Mouse (Mus musculus): ENCODE results near the gene Krcc1.

Gene Krcc1

DNA sequence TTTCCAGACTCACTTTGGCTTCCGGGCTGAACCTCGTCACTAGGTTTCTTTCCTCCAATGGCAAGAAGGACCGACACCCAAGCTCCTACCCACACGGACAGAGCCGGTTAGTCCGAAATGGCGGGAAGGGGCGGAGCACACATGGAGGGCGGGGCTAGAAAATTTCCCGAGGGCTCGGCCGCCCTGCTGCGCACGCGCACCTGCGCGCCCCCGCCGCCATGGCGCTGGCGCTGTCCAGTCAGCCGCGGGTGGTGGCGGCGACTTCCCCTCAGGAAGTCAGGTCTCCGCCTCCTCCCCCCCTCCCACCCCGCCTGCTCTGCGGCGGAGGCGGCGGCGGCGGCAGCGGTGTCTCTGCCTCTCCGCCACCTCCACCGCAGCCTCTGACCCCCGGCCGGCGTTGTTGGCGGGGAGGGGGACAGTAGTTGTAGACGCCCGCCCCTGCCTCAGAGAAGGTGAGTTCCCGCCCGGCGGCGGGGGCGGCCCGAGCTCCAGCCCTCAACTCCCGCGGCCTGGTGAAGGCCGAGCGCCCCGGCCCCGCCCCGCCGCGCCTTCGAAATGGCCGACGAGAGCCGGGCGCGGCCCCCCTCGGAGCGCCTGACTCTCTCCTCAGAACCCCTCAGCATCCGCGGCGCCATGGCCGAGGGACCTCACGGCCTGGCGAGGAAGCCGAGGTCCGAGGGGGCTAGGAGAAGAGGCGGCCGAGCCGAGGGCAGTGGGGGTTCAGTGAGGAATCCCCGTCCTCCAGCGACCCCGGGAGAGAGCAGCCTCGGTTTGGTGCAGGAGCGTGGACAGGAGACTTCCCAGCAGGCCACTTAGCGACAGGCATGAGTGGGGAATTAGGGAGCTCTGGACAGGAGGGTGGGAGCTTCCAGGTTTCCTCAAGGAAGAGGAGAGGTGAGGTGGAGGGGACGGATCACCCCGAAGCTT, at the start of gene Krcc1:
Gene Krcc1 (plus strand): TSS at position 289 of the 927 bp plus-strand sequence.
- peak; percentile 97 for DNase-seq (ENCODE audit: low read depth, low spot score)

DNA sequence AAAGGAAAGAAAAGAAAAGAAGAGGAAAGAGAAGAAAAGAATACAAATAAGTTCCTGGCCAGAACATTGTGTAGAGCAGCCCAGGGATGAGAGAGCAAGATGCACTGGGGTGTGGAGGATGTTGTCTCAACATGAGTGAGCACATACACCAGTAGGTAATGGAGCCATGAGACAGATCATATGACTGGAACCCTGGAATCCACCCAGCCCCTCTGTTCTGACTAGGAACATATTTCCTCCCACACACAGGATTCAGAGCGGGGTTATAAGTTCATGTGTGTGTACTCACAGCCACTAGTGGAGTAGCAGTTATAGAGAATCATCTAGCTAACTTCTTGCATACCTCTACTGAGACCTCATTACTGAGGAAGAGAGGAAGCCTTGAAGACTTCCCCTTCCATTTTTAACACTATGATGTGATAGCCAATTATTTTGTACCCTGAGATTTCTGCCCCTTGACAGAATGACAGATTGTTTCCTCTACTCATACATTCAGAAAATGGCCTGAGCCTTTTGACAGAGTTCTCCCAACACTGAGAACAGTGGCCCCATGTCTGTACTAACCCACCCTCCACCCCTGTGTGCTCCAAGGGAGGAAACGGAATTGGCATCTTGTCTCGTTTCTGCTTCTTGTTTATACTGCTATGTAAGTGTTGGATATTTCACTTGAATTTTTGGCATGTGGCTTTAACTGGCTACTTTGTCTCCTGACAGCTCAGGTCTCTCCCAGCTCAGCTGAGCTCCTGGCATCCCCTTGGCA, 47.1 kb upstream of the Krcc1 start:
- DNase-seq (ENCODE audit: low read depth, low spot score): no peak

DNA sequence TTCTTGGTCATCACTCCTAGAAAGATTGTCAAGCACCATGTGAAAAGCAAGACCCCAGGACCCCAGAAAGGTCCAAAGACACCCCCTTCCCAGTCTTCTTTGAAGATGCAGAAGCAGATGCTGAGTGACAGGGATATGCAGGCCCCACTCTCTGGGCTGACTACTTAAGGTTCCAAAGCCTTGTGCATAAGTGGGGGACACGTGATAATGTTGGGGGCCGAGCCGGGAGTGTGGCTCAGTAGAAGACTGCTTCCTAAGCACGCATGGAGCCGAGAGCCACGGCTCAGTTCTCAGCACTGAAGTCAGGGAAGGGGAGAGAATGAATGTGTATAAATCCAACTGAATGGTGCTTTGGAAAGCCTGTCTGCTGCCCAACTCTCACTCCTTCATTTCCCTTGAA, 44.9 kb upstream of the Krcc1 start:
- no peak for DNase-seq (ENCODE audit: low read depth, low spot score)

DNA sequence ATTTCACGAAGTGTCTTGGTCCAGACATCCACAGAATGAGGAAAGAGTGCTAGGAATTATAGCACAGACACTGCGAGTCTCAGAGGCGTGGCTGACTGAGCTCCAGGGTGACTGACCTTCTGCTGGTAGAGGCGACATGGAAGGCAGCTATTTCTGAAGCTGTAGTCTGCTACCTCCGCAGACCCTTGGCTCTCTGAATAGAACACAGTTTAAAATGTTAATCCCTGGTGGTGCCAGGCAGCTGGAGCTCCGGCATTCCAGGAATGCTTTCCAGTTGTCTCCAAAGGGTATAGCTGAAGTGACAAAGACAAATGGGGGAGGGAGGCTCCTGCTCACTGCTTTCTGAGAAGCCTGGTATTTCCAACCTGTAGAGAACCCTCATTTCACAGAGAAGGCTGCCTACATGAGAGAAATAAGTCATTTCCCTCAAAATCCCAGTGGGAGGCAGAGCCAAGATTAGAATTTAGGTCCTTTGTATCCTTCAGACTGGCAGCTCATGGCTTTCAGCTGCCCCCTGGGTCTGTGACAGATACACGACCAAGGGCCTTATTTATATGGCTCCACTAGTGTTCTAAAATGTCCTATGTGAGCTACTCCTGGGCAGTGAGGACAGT, 44.2 kb upstream of the Krcc1 start:
- no peak for DNase-seq (ENCODE audit: low read depth, low spot score)

DNA sequence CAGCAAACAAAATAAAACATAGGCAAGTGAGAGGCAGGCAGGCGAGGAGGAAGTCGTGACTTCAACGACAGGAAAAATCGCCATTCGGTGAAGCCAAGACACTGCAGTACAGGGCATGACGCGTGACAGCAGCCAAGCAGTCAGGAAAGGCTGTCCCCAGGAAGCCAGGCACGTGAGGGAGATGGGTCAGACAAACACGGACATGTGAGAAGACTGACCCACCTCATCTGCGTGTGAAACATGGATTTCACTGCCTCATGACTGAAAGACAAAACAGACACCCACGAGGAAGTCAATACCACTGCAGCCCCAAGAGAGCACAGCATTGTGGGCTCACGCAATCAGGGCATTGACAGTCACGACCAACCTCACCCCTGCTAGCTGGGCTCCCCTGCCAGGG, 36.4 kb upstream of the Krcc1 start:
- DNase-seq (ENCODE audit: low read depth, low spot score): no peak

DNA sequence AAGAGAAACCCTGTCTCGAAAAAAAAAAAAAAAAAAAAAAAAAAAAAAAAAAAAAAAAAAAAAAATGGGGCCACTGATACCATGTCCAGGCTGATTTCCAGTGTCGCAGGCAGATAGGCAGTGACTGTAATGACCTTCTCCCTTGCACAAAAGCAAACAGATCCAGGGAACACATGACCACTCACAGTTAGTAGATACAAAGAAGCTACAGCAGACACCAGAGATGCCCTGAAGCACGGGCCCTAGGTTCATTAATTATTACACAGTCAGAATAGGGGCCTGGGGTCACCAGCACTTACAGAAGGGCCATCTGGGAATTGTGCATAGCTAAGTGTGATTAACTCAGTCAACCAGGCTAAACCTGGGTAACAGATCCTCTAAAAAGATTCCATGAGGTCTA, 35.5 kb upstream of the Krcc1 start:
- DNase-seq (ENCODE audit: low read depth, low spot score): no peak

DNA sequence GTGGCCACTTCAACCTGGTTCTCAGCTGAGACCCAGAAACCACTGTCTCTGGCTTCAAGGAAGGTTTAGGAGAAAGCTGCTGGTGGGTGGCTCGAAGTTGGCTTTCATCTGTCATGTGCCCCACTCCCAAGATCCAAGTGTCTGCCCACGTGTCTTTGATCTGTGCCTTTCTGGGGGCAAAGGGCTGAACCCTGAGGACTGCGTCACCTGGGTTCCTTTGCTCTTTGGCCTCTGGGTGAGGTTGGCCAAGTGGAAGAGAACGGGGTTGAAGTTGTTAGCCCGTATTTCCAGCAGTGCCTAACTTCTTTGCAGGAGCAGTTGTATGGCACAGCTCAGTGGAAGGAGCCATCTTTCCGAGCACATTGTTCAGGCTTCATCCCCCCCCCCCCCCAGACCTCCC, 35.0 kb upstream of the Krcc1 start:
- DNase-seq (ENCODE audit: low read depth, low spot score): no peak

DNA sequence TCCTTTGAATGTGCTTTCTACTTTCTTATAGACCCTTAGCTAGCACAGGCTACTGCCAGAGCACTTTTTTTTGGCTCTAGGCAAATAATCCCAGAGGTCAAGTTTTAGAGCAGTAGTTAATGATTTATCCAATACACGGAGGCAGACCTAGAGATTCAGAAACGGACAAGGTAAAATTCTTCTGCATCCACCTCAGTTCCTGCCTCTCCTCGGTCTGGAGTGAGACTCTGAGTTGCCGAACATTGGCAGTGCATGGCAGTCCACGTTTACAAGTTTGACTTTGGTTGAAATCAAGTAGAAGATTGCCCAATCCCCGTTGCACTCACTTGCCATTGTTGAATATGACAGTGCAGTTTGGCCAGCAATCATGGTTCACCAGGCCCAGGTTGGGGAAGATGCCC, 34.4 kb upstream of the Krcc1 start:
- DNase-seq (ENCODE audit: low read depth, low spot score): no peak

DNA sequence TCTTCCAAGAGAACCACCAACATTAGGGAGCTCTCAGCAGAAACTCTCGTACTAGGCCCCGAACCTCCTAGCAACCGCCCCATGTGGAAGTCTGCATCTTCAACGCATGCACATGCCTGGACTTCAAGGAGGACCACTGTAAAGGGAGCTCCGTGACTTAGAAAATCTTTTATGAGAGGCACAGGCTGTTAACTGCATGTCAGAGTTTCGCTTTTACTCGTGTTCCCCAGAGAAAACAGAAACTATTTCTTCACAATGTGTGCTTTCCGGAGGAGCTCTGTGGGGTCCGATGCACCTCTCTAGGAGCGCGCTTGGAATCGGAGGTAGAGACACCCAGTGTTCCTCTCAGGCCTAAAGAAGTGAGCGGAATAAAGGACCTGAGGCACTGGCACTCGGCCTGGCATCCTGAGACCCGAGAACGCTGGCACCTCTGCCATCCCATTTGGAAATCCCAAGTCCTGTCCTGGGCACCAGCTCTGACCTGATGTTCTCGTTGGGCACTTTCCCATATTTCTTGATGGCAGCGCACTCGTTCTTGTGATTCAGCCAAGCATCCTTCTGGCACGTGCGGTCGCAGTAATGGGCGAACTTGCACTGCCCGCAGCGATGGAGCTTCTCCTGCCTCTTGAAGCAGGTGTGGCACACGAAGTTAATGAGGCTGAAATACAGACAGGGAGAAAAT, 32.3 kb upstream of the Krcc1 start:
- no peak for DNase-seq (ENCODE audit: low read depth, low spot score)

DNA sequence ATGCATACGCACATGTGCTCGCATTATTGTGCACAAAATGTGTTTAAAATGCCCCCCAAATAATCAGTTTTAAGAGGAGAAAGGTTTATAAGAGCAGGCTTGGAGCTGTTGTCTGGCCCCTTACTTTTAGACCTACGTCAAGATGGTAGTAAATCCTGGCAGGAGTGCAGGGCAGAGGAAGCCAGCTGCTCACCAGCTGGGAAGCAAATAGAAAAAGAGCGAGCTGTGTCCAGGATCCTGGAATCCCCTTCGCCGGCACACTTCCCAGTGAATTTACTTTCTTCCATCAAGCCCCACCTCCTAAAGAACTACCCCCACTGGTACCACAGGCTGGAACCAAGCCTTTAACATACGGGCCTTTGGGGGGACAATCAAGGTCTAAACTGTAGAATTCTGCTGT, 30.6 kb upstream of the Krcc1 start:
- DNase-seq (ENCODE audit: low read depth, low spot score): no peak

DNA sequence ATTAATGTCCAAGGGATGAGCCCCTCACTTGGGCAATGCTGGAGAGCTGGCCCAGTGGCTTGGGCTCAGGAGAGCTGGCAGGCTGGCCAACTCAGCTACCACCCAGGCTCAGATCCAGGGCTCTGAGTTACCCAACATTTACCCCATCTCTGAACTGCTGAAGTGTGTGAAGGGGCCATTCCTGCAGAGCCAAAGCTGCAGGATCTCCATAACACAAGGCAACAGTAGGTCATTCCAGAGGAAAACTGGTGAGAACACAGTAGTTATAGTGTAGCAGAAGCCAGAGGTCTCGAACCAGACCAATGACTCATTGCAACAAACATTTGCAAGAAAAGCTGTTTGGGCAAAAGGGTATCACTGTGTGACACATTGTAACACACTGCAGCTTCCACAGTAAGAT, 28.7 kb upstream of the Krcc1 start:
- no peak for DNase-seq (ENCODE audit: low read depth, low spot score)

DNA sequence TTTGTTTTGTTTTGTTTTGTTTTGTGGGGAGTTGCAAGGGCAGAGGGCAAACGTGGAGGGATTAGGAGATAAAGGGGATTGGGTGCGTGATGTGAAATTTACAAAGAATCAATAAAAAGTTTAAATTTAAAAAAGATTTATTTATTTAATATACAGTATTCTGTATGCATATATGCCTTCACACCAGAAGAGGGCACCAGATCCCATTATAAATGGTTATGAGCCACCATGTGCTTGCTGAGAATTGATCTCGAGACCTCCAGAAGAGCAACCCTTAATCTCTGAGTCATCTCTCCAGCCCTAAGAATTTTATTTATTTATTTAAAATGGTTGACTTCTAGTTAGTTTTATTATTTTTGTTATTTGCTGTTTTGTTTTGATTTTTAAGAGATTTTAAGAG, 28.2 kb upstream of the Krcc1 start:
- no peak for DNase-seq (ENCODE audit: low read depth, low spot score)

DNA sequence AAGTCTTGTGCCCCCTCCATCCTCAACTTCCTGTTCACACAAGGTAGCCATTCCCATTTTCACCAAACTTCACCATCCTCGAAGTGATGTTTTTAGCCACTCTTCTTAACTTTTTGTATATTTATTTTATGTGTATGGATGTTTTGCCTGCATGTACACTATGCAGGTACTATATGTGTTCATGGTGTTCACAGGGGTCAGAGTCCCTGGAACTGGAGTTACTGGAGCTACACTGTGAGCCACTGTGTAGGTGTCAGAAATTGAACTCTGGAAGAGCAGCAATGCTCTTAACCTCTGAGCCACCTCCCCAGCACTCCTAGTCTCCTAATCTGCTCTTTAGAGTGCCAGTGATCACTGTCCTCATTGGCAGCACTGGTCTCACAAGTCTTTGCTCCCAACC, 23.1 kb upstream of the Krcc1 start:
- DNase-seq (ENCODE audit: low read depth, low spot score): no peak

DNA sequence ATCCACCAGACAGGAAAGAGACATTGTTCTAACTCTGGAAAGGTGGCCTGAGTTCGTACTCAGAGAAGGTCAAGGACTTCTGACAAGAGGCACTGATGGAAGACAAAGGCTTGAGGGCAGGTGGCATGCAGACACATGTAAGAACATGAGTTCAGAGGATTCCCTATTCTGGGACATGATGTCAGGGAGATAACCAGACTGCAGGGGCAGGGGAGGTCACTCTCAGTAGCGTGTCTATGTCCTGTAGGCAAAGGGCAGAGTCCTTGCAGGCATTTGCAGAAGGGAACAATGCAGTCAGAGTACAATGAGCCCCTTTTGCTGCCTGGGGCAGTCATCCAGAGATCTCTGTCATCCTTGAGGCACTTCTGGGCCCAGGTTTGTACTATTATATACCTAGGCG, 21.9 kb upstream of the Krcc1 start:
- DNase-seq (ENCODE audit: low read depth, low spot score): no peak

DNA sequence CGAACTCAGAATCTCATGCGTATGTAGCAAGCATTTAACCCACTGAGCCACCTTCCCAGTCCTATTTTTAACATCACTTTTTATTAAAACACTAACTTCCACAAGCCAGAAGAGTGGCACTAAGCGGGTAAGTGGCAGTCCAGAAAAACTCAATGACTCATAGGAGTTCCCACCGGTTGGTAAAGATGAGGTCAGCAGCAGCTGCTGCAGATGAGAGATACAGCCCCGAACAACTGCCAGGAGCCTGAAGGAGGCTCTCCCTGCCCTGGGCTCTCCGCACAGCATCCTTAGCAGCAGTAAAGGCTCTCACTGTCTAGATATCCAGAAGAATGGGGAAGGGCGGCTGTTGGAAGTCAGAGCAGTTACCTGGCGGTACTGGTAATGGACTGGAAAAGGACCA, 20.5 kb upstream of the Krcc1 start:
- DNase-seq (ENCODE audit: low read depth, low spot score): no peak

DNA sequence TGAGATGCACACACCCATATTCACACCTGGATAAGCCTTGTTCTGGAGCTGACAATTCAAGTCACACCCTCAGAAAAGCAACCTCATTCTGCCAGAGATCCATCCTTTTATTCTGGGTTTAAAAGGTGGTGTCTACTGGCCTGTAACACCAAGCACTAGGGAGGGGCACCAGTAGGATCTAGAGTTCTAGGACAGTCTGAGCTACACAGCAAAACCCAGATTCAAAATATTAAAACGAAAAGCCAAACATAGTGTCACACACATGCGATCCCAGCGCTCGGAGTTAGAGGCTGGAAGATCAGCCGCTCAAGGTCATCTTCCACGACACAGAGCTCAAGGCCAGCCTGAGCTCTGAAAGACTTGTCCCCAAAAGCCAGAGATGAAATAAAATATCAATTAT, 17.0 kb upstream of the Krcc1 start:
- DNase-seq (ENCODE audit: low read depth, low spot score): no peak

DNA sequence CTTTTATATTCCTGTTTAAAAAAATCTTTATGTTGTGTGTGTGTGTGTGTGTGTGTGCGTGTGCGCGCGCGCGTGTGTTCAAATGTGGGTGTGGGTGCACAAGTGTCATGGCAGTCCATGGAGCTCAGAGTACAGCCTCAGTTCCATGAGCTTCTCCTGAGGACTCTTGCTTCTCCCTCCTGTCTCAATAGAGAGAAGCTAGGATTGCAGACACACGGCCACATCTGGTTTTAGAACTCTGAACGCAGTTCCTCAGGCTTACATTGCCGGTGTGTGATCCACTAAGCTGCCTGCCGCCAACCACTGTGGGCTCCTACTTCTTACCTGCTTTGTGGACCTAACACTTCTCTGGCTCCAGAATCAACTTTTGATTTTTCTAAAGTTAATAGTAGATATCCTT, 15.3 kb upstream of the Krcc1 start:
- DNase-seq (ENCODE audit: low read depth, low spot score): no peak

DNA sequence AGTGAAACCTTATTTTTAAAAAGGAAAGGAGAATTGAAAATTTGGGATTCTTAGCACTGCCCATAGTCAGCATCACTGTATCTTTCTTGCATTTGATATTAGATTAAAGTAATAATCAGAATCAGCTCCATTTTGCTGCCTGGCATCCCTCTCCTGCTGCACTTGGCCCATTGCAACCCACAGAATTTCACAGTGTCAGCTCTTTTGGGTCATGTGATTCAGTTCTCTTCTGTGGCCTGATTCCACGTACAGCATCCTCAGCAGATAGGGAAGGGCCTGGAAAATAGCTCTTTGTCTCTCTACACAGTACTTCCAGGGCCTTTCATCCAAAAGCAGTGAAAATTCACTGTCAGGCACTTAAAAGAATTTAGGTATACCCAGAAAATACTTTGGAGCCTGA, 14.1 kb upstream of the Krcc1 start:
- no peak for DNase-seq (ENCODE audit: low read depth, low spot score)

DNA sequence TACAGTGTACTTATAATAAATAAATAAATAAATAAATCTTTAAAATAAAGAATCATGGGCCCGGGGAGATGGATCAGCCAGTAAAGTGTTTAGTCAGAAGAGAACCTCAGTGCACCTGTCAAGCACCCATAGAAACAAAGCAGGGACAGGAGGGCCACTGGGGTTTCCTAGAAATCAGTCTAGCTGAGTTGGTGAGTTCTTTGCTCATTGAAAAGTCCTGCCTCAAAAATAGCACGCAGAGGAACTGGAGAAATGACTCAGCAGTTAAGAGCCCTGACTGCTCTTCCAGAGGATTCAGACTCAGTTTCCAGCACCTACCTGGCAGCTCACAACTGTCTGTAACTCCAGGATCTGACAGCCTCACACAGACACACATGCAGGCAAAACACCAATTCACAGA, 12.9 kb upstream of the Krcc1 start:
- DNase-seq (ENCODE audit: low read depth, low spot score): no peak

DNA sequence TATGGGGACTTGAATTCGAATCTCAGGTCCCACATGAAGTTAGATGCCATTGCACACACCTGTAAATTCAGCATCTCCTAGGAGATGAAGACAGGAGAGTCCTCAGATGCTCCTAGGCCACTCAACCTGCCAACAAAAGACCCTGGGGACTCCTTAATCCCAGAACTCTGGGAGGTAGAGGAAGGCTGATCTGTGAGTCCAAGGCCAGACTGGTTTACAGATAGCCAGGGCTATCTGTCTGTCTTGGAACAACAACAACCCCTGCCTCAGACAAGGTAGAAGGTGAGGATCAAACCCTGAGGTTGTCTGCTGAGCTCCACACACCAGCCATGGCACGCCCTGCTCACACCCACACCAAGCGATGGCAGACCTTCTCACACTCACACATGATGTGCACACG, 12.3 kb upstream of the Krcc1 start:
- DNase-seq (ENCODE audit: low read depth, low spot score): no peak

DNA sequence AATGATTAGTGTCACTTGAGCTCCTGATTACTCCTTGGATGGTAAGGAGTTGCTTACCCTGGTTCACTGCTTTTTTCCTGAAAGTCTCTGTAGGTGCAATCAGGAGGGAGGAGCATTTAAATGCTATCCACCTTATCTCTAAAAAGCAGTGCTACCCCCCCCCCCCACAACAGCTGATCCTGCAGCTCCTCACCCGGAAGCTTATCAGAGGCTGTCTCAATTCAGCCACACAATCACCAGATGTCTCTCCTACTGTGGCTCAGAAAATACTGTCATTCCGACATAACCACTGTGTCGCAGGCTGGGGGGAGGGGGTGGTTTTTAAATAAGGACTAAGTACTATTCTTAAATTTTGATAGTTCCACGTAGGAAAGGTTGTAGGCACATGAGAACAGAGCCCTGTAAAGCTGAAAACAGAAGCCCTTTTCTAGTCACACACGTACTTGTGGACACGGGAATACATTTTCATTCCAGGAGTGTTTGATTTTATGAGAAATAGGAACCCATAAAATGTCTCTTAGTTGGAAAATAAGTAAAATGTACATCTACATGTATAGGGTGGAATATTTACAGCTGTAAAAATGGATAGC, 11.3 kb upstream of the Krcc1 start:
- no peak for DNase-seq (ENCODE audit: low read depth, low spot score)

DNA sequence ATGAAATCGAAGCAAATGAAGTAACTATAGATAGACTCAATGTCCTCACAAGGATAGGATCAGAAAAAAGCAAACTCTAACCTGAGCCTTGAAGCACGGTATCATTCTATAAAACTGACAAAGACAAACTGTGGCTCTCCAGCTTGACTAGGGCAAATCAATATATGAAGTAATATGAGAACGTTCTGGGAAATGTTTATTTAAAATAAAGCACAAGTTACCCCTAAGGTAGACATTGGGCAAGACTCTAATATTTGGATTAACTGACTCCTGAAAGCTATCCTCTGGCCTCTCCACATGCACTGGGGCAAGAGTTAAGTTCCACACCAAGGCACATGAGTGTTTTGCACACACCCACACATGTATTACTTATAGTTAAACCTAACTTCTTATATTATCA, 10.4 kb upstream of the Krcc1 start:
- DNase-seq (ENCODE audit: low read depth, low spot score): no peak

All from CD4-positive helper T cell, adult 2 months (primary cell).